26 mouse cellular contexts compared by ENCODE assay signal in the genomic region with DNA sequence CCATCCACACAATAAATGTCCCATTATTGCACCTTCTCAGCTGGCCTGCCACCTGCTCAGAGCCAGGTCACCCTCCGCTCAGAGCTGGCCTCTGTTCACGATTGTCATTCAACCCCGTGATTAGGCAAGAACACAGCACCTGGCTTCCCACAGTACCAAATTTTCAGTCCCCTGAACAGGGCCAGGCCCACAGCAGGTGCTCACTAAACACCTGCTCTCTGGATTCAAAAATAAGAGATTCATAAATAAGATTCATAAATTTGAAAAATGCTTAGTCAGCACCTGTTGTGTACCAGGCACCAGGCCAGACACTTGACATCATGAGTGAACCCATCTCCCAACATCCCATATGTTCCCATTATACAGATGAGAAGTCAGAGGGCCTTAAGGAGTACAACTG.
DNase-seq lines count a peak whose midpoint lies in the region.
"Had no signal": no experiment of that assay in that cellular context is flagged by ENCODE, and none has a peak within 500 bp of the region (broad histone marks: within the 10 kb centered on the region; RNA-seq: fewer than 3 reads in every experiment).

No protein-coding gene starts in this region.

- peak; percentile 63 for DNase-seq in heart, adult 11 months
- no peak for DNase-seq in heart, embryonic 10.5 days (ENCODE audit: low spot score)
- DNase-seq in brain, adult 2 months (ENCODE audit: low read depth, low spot score), result peak; percentile 69
- peak; percentile 85 for DNase-seq in cerebellum, adult 9-11 months
- no peak for DNase-seq in layer of hippocampus, adult 18-20 months (ENCODE audit: low spot score in 2 of 2)
- DNase-seq in right cerebral cortex, postnatal 25 days, result no peak
- no peak for DNase-seq in adrenal gland, adult 8-10 months
- DNase-seq: adrenal gland, postnatal 25 days; gastrocnemius, postnatal 25 days; heart, adult 2 months; heart, postnatal 10 days; kidney, adult 18-20 months; kidney, postnatal 4 days; layer of hippocampus, postnatal 36 days; liver, embryonic 13.5 days; lung, adult 18-20 months; thymus, postnatal 4 days had no signal

- no peak overlapping the region for H3K4me3 ChIP-seq in heart, embryonic 10.5 days
- H3K4me3 ChIP-seq: forebrain, embryonic 13.5 days; heart, adult 2 months; heart, embryonic 13.5 days; limb, embryonic 10.5 days; limb, embryonic 15.5 days; liver, embryonic 13.5 days; midbrain, embryonic 13.5 days had no signal

- no peaks in the 10 kb centered on the region for H3K9me3 ChIP-seq in heart, embryonic 10.5 days
- H3K9me3 ChIP-seq: forebrain, embryonic 13.5 days; heart, embryonic 13.5 days; limb, embryonic 10.5 days; limb, embryonic 15.5 days; midbrain, embryonic 13.5 days had no signal

- H3K27ac ChIP-seq in heart, embryonic 10.5 days, result no peak overlapping the region
- H3K27ac ChIP-seq: forebrain, embryonic 13.5 days; heart, adult 2 months; heart, embryonic 13.5 days; kidney, postnatal 0 days; limb, embryonic 10.5 days; limb, embryonic 15.5 days; liver, embryonic 13.5 days; macrophage; midbrain, embryonic 13.5 days had no signal

- 89% methylated on average over 3 of the region's 3 CpGs for WGBS in heart, embryonic 10.5 days

- H3K4me1 ChIP-seq in heart, embryonic 10.5 days, result peaks cover 10% of the 10 kb centered on the region
- H3K4me1 ChIP-seq: liver, embryonic 13.5 days had no signal

- H3K27me3 ChIP-seq in heart, embryonic 10.5 days (ENCODE audit: insufficient read depth, poor library complexity, severe bottlenecking), result no peaks in the 10 kb centered on the region
- H3K27me3 ChIP-seq: forebrain, embryonic 13.5 days; limb, embryonic 15.5 days; liver, embryonic 13.5 days; midbrain, embryonic 13.5 days; Patski had no signal

- H3K36me3 ChIP-seq in heart, embryonic 10.5 days, result no peaks in the 10 kb centered on the region
- H3K36me3 ChIP-seq: G1E; heart, embryonic 13.5 days; limb, embryonic 10.5 days; limb, embryonic 15.5 days; liver, embryonic 13.5 days; midbrain, embryonic 13.5 days had no signal

Comparison
In these comparisons a context has a peak if more than half of its experiments do, and no peak if none do; other contexts are left out.
1. DNase-seq: peak in heart, adult 11 months (single experiment), brain, adult 2 months (single experiment) and cerebellum, adult 9-11 months (single experiment); none in heart, embryonic 10.5 days (single experiment), layer of hippocampus, adult 18-20 months (0 of 2), right cerebral cortex, postnatal 25 days (single experiment) and adrenal gland, adult 8-10 months (single experiment).